Mouse (Mus musculus): ENCODE data around the gene Rsrc1.

GRCm38 (mm10) chr3:67059755-67060154, 78.6 kb downstream of the Rsrc1 start:
- TF ChIP-seq CTCF (IDR thresholded peaks at IDR 0.05; ENCODE audit: low read depth): no peak
- TF ChIP-seq EP300 (IDR thresholded peaks at IDR 0.05; ENCODE audit: low read depth): no peak

Data from liver, embryonic 14.5 days (tissue).